Mouse (Mus musculus) kidney, postnatal 36 days (tissue): ENCODE data around the gene Tex13a.

Experiments used
- DNase-seq, 2 experiments: peaks; one replicate each; pipeline ENCODE4 v3.0.0; 2021 to 2022; ENCODE audit warnings: mixed read lengths in 2 of 2

Tex13a gene

DNA sequence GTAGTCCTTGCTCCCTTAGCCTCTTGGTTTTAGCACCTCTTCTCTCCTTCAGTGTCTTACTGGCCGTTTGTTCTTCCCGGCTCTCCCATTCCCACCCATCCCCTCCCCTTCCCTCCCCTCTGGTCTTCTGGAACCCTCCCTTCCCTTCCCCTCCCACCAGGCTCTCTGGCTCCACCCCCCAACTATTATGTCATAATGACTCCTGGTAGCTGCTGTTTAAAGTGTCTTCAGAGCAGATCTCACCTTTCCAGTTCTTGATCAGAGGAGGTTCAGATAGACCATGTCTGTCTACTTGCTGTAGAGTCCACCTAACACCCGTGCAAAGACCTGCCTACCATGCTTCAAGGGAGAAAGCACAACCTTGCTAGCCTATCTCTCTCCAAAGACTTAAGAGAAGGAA is at the start of gene Tex13a:
Gene Tex13a (minus strand): TSS at position 101 of the 400 bp plus-strand sequence.
- DNase-seq: no peak

- DNase-seq: no peak
Observed at GRCm38 (mm10) chrX:138234626-138235025, 25.2 kb upstream of the Tex13a start.

DNA sequence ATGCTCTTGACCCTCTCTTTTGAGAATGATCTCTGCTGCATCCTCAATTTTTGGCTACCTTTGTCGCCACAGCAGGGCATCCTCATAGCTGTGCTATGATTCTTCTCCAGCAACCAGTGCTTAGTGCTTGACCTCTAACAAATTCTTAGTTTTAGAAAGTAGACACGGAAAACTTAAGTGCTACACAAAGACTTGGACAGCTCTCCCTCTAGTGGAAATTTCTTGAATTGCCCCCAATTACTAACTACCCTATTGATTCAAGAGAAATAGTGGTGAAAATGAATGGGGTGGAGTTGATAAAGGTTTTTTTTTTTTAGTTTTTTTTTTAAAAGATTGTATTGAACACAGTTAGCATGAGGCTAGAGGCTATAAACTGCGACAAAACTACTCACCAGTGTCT is 39.2 kb downstream of the Tex13a start:
- DNase-seq: peak; percentile 1 to 7
